Mouse (Mus musculus): Measurements from ENCODE around the gene Bphl.

The Bphl gene

GRCm38 (mm10) chr13:34037172-34038055 lies at the start of gene Bphl:
Bphl (plus strand) TSS chr13:34037597.
- DNase-seq: peak; percentile 97

DNA sequence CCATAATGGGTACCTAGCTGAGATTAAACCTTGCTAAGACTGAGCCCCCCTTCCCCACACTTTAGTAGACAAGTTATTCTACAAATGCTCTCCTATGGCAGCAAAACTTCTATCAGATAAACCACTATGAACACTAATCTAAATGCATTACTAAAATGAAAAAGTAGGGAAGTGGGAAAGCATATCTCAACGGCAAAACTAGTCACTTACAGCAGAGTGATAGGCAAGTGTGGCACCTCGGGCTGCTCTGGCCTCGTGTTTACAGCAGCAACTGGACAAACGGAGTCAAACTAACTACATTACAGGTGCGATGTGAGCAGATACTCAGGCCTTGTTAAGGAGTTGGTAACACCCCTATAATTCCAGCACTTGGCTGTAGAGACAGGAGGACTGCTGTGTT lies 47.8 kb upstream of the Bphl start:
- DNase-seq: no peak

GRCm38 (mm10) chr13:33995197-33995596 lies 42.2 kb upstream of the Bphl start:
- DNase-seq: peak; percentile 84

DNA sequence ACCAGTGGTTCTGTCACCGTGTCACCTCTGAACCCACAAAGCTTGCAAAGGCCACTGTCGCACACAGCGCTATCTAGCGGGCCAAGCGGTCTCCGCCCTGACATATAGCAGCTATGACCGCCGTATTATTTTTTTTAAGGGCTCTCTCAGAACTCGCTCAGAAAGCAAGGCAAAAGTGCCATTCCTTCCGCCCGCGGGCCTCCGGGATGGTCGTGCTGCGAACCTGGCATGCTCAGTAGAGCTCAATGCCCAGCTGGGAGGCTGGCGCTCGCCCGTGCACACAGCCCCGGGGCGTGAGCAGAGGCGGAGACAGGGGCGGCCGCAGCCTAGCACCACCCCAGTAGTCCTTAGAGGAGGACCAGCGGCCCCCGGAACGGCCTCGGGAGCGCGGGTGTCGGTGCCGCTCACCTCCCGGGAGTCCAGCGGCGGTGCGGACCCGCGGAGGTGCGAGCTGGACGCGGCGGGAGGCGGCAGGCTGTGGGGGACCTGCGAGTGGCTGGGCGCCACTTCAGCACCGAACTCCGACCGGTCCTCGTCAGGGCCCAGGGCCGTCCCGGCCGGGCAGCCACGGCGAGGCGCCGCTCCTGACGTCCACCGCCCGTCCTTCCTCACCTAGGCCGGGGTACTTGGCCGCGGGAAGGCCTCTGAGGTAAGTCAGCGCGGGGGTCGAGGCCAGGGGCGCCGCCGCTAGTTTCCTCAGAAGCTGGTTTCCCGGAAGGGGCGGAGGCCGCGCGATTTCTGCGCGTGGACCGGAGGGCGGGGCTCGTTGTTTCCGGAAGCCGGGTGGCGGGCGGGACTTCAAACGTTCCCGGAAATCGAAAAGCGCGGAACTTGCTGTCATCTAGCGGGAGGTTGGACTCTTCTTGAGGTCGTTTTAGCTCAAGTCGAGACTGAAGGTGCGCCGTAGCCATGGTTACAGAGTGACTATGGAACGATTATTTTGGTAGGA lies 35.1 kb upstream of the Bphl start, which contains the start of the genes Ripk1 and Serpinb6a:
Ripk1 (plus strand) TSS at position 306 of the 949 bp plus-strand sequence.
Serpinb6a (minus strand) TSS at position 737 of the 949 bp plus-strand sequence.
- DNase-seq: peak; percentile 92

DNA sequence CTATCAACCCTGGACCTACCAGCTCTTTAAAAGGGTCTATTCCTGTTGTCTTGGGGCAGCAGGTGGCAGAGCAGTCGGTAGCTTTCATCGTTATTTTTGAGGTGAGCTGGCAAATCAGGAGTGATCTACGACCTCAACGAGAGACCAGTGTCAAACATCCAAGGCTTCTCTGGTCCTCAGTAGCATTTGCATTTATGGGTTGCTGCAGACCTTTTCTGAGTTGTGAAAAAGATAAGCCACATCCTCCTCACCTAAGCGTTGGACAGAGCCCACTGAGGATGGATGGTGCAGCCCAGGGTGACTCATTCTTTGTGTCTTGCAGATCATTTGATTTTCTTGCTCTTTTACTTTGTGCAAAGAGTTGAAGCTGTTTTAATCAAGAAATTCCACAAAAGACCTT lies 34.3 kb upstream of the Bphl start:
- no peak for DNase-seq

DNA sequence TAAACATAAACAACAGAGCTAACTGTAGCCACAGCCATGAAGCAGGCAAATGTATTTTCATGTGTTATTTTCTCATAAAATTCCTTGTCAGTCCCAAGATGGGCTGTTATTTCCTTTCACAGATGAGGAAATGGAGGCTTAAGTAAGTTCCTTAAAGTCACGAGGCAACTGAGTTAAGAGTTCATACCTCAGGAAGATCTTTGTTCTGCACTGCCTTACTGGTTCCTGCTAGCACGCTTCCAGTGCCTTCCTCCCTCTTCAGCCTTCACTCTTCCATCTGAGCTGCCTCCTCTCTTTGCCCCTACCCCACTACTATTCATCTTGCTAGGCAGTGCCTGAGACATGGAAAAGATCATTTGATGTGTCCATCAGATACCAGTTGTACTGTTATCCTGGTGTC lies 30.2 kb upstream of the Bphl start:
- DNase-seq: no peak

- DNase-seq: no peak
Observed at GRCm38 (mm10) chr13:34016927-34017569, 20.3 kb upstream of the Bphl start.

DNA sequence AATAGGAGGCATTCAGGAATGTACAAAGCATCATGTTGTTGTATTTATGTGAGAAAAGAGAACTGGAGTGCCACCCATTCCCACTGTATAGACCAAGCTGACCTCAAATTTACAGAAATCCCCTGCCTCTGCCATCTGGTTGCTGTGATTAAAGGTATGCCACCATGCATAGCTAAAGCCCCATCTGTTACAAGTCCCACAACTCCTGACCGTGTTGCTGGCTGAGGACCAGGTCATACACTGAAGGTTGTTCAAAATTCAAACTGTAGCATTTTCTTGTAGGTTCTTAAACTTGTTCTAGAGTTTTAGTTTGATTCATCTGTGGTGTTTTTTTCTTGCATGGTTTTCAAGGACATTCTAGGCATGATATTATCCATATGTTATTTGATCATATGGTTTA lies 18.9 kb upstream of the Bphl start:
- DNase-seq: no peak

DNA sequence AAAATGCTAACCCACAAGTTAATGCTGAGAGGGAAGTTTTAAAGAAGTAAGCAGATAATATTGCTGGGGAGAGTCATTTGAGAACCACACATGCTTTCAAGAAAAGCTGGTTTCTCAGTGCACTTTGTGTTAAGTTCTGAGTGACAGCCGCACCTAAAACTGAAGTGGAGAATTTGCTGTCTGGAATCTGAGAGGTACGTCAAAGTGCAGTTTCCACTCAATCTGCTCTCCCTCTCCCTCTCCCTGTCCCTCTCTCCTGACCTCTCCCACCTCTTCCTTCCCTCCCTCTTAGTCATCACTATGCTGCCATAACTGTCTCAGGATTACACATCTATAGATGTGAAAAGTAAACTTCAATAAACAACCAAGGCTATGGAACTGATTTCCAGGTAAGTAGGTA lies 15.4 kb upstream of the Bphl start:
- no peak for DNase-seq

DNA sequence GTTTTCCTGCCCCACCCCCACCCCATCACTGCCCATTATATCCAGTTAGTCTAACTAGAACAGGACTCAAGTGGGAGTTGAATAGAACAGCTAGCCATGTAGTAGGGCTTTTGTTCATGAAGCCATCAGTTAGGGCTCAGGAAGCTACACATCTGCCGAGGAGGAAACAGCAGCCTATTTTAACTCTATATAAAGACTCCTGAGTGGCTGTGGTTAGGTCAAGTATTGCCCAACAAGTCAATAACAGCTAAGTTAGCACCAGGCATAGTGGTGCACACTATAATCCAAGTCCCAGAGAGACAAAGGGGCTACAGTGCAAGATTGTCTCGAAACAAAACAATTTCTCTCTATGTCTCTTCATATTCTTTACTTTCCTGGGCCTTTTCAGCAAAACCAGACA lies 5.4 kb upstream of the Bphl start:
- no peak for DNase-seq

GRCm38 (mm10) chr13:34035424-34035823 lies 2.0 kb upstream of the Bphl start:
- peak; percentile 61 for DNase-seq

- no peak for DNase-seq
Observed at GRCm38 (mm10) chr13:34036726-34037125, 671 bp upstream of the Bphl start.

DNA sequence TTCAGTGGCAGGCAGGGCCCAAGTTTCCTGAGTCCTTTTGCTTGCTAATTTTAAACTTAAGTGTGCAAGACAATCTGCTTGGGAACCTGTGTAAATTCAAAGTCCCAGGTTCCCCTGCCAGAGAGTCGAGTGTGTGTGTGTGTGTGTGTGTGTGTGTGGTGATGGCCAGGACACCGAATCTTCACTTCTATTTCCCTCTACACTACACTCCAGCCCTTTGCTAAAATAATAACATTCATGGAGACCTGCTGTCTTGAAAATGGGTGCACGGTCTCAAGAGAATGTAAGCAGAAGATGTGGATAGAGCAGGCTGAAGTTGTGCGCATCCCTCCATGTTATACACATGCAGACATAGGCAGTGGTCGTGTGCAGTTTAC lies 647 bp downstream of the Bphl start:
- peak; percentile 39 for DNase-seq

- peak; percentile 88 for DNase-seq
Observed at GRCm38 (mm10) chr13:34038901-34039341, 1.5 kb downstream of the Bphl start.

DNA sequence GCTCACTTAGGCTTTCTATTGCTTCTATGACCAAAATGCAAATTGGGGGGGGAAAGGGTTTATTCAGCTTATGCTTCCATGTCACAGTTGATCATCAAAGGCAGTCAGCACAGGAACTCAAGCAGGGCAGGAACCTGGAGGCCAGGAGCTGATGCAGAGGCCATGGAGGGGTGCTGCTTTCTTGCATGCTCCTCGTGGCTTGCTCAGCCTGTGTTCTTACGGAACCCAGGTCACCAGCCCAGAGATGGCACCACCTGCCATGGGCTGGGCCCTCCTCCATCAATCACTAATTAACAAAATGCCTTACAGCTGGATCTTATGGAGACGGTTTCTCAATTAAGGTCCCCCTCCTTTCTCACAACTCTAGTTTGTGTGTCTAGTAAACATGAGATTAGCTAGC lies 2.7 kb downstream of the Bphl start:
- DNase-seq: peak; percentile 63

- peak; percentile 53 for DNase-seq
Observed at GRCm38 (mm10) chr13:34043716-34044393, 6.5 kb downstream of the Bphl start.

DNA sequence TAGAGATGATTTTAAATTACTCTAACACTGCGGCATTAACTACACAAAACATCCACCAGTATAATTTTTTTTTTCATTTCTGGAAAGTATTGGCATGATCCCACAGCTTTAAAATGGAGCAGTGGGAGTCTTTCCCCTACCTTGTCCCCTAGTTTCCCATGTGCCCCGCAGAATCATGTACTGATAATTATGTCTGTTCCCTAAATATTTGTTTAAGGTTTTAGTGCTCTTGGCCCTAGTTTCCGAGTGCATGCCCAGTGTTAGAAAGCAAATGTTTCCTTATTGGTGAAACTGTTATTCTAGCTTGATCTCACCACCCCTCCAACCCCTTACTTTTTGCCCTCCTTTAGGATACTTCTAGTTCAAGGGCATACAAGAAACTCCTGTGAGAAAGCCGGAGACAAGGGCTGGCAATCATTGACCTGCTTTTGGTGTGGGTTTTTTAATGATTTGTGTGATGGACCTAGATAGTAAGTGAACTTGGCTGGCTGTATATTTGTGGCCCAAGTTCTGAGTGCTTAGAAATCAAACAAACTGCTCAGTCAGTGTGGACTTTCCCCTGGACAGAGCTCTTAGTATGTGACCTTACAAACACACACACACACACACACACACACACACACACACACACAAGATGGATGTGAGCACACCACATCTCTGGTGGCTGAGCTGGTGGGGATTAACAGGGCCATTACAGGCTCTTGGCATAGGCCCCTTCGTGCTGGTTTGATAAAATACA lies 8.3 kb downstream of the Bphl start:
- DNase-seq: peak; percentile 94

GRCm38 (mm10) chr13:34046421-34047012 lies 9.1 kb downstream of the Bphl start:
- DNase-seq: peak; percentile 97

GRCm38 (mm10) chr13:34047526-34047925 lies 10.1 kb downstream of the Bphl start:
- DNase-seq: no peak

- DNase-seq: no peak
Observed at GRCm38 (mm10) chr13:34050479-34050878, 13.1 kb downstream of the Bphl start.

DNA sequence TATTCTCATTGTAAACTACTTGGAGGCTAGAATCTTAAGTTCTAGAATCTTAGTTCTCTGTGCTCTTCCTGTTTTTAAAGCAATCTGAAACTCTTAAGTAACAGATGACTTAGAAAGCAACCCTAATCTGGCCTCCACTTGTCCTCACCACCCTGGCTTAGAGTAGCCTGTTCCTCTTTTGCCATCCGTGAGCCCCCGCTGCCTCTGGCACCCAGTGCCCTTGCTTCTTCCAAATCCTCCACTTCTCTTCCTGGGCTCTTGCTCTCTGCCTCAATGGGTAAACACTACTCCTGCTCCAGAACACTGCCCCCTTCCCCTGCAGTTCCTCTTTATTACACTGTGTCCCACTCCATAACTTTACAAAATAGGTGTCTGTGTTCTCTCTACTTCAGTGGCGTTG lies 14.3 kb downstream of the Bphl start:
- DNase-seq: no peak
